Mouse (Mus musculus) gonadal fat pad, adult 2 months (tissue): ENCODE data around the gene Cldn12. TPM values are rescaled to one million over a fixed set of nuclear protein-coding genes. Genes with fewer than 3 reads are reported as not detected.
A peak's percentile ranks its signal among the peaks of the same experiment; 100 is the strongest.

ENCODE experiments used
- DNase-seq: peaks from one replicate; pipeline ENCODE4 v3.0.0-alpha.2; 2012; ENCODE audit warnings: low read depth
- polyA plus RNA-seq: library from polyadenylated mRNA; depleted of rRNA; stranded (reverse); fragments of >200 nt; gene quantifications from 2 replicates; pipeline ENCODE4 v1.2.3, GENCODE M21; 2012; rRNA removed

Gene Cldn12
- 21.3 and 25.9 TPM in 2 replicates for polyA plus RNA-seq

DNA sequence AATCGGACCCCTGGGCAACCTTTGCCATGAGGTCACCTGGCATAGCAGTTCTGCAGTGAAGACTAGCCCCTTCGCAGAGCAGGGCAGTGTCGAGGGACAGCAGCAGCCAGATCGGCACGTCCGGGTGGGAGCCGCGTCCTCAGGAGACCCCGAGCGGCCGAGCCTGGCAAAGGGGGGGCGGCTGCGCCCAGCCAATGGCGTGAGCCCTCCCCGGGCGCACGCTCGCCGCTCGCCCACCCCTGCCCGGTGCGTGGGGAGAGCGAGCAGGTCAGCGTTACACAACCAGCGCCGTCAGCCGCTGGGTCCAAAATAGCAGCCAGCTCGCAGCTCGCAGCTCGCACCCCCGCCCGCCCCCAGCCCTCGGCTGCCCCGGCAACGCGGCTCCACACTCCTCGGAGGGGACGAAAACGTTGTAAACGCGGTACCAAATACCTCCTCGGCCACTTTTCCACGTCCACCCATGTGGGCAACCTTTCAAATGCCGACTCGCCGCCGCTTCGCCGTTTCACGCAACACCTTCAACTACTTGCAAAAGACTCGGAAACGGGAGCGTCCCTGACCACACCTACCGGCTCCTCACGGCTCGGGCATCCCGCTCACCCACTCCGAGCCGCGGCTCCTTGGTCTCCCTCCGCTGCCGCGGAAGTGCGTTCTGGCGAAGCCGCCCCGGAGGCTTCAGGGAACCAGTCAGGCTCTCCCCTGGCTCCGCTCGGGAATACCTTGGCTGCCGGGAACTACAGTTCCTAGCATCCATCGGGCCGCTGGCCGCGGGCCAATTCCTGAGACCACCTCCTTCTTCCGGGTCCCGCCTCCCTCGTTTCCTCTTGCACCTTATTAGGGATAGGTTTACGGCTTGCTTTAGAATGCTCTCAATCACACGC lies at the start of gene Cldn12:
TSS of gene Cldn12 (minus strand) at position 763 of the 881 bp plus-strand sequence.
- DNase-seq: peak; percentile 70

DNA sequence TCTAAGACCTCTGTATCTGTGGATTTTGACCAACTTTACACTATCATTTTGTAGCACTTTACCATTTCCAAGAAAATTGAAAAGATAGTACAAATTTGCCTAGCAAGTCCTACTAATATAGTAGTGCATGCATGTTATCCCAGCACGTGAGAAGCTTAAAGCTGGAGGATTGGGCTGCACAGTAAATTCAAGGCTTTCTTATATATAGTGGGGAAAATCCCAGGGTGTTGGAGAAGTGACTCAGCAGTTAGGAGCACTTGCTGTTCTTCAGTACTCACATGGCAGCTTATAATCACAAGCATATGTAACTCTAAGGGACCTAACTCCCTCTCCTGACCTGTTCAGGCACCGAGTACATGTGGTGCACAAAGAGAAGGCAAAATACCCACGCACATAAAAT lies 47.7 kb upstream of the Cldn12 start:
- no peak for DNase-seq

DNA sequence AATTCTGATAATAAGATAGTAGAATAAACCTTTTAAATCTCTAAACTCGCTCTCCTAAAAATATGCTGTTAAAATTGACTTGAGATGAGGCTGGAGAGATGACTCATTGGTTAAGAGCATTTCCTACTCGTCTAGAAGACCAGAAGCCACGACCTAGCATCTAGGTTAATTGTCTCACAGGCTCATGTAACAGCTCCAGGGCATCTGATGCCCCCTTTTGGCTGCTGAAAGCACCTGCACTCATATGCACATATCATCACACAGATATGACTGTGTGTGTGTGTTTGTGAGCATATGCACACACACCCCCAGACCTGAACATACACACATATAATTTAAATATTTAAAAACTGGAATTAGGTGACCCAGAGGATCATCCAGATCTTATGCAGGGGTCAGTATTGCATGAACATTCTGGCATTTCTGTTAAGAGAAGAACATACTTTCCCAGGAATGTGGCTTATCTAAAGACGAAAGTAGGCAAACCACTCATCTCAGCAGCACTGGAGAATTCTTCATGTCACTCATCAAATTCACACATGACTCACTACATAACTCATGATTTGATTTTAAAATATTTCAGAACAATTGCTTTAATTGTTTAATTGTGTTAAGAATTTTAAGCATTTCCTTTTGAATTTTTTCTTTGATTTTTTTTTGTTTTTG lies 46.4 kb upstream of the Cldn12 start:
- DNase-seq: no peak

DNA sequence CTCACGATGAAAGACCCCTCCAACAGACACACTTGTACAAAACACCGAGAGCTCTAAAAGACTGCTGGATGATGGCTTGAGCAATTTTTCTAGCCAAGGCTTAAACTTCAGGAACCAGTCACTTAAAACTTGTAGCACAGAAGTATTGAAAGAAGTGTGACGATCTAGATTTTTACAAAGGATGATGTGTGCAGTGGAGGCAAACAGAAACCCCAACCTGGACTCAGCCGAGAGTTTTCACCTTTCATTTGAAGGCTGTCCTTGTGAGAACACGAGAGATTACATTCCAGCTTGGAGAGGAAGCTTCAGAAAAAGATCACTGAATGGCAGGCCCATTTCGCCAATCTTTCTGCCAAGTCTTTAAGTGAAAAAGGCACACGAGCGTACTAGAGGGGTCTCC lies 45.0 kb upstream of the Cldn12 start:
- no peak for DNase-seq

DNA sequence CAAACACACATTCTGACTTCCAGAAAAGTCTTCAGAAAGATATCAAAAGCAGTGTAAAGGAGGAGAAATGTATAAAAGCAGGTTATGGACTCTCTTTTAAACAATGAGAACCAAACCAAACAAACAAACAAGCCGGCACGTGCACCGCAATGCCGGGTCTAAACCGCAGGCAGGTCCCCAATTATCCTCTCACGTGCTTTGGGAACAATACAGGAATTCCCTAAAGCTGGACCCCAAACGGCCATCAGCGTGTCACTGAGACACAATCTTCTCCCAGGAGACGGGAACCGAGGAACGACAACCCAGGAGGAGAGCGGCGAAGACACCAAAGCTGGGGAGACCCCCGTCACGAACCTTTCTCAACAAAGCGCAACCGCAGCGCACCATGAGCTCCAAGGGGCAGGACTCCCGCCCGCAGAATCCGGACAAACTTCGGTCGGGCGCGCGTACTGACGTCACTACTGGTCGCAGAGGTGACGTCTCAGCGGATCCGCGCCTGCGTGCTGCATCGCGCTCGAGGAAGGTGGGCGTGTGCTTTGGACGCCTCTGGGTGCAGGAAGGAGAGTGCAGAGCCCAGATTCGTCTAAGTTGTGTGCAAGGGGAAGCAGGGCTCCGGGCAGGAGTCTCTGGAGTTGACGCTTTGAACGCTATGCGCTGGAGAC lies 44.5 kb upstream of the Cldn12 start, which contains the start of gene Gtpbp10:
TSS of gene Gtpbp10 (minus strand) at position 460 of the 662 bp plus-strand sequence.
- peak; percentile 31 for DNase-seq

DNA sequence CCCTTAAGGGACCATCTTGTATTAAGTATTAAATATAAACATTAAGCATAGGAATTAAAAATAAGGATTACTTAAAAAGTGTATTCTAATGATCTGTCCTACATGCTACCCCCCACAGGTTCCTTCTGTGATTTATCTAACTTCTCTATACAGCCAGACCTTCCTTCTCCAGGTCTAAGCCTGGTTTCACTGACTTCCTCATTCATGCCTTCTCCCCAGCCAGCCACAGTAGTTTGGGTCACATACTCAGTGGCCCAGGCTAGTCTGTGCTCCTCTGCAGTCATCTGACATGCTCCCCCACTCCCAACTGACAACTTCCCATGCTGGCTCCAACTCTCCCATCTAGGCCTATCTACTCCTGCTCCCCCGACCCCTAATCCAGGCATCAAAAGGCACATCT lies 36.4 kb upstream of the Cldn12 start:
- DNase-seq: no peak

DNA sequence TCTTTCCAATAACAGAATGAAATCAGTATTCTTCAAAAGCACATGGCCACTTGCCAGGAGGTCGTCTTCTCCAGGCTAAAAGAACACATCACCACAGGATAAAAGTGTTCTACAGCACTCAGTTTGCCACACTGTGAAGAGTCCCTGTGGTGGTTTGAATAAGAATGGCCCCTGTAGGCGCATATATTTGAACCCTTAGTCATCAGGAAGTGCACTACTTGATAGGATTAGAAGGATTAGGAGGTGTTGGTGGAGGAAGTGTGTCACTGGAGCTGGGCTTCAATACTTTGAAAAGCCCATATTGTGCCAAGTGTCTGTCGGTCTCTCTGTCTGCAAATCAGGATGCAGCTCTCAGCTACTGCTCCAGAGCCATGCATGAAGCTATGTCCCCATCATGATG lies 25.6 kb upstream of the Cldn12 start:
- DNase-seq: no peak

DNA sequence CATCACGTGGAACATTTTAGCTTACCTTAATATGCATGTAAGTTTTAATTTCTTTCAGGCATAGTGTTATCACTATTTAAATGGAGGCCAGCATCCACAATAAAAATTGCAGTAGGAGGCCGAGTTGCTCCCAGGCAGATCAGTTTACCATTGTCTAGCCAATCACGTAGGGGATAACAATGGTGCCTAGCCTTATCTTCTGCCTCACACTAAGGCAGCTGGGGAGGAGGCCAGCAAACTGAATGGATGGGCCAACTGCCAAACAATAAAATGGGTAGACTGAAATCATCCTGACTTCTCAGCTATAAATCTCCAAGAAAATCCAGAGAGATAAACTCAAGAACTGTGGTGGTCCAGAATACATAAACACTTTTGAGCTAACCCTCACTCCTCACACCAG lies 25.0 kb upstream of the Cldn12 start:
- DNase-seq: no peak

DNA sequence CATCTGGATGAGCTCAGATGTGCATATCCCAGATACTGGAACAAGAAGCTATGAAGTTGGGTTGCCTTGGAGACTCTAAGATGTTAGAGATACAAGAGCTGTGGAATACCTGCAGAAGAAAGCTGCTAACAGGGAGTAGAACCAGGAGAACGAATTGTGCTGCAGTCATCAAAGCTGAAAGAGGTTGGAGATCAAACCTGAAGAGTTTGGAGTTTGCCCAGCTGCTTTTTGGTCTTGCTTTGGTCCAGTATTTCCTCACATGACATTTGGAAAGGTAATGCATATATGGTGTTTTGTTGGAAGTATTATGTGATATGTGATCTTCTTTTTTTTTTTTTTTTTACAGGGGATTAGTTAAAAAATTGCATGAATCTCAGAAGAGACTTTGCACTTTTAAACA lies 21.4 kb upstream of the Cldn12 start:
- no peak for DNase-seq

DNA sequence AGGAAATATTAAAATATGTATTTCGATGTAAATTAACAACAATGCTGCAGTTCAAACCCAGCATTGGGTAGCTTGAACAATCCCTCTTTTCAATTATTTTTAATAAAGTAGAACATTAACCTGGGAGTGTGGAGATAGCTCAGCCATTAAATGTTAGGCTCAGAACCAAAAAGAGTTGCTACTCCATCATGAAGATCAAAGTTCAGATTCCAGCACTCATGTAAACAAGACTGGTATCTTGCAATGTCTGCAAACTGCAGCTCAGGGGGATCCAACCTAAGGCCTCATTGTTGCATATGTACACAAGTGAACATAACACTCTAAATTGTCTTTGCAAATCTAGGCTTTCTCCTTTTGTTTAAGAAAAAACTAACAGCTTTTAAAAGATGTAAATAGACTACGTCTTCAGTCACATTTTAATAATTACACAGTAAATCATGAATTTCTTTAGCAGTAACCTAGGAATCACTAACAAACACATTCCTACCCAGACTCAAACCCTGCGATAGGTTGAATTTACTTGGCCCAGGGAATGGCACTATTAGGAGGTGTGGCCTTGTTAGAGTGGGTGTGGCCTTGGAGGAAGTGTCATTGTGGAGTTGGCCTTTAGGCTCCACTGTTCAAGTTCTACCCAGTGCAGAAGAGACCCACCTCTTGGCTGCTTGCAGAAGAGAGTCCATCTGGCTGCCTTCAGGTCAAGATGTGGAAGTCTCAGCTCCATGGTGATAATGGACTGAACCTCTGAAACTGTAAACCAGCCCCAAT lies 19.1 kb upstream of the Cldn12 start:
- DNase-seq: no peak

DNA sequence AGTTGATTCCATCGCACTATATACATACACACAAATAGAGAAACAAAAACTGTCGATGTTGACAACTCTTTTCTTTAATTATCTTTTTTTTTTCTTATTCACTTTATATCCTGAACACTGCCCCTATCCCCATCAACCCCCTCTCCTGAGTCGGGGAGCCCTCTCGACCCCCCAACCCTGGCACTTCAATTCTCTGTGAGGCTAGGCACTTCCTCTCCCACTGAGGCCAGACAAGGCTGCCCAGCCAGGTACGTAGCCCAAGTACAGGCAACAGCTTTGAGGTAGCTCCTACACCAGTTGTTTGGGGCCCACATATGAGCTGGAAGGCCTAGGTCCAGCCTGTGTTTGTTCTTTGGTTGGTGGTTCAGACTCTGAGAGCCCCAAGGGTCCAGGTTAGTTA lies 653 bp upstream of the Cldn12 start:
- no peak for DNase-seq

DNA sequence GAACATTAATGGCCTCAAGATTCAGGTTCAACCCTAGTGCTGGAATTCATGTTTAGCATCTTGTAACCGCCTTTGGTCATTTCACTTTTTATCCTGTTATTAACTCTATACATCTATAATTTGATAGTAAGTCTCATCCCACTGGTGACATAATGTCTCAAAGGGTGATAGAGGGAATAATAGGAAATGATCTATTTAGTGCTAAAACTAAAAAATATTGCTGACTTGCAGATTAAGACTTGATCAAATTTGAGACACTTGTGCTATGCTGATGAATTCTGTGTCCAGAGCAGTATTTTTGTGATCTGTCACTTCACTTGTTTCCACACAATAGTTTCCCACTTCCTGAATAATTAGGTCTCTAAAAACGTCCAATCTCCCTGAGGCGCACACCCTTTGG lies 3.4 kb downstream of the Cldn12 start:
- no peak for DNase-seq

DNA sequence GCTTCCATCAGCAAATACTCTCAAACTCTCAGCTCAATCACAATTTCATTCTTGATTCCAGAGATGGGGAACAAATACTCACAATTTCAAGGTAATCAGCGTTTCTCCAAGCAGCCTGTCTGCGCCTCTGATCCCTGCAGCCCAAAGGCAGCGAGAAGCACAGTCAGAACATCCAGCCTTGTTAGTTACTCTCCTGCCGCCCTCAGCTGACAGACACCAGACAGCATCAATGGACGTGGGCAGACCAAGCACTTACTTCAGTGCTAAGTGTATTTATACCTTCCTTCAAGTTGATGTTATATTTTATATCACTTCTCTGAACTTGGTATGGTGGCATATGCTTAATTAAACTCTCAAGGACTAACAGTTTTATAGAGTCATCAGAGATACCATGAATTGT lies 3.8 kb downstream of the Cldn12 start:
- DNase-seq: no peak

DNA sequence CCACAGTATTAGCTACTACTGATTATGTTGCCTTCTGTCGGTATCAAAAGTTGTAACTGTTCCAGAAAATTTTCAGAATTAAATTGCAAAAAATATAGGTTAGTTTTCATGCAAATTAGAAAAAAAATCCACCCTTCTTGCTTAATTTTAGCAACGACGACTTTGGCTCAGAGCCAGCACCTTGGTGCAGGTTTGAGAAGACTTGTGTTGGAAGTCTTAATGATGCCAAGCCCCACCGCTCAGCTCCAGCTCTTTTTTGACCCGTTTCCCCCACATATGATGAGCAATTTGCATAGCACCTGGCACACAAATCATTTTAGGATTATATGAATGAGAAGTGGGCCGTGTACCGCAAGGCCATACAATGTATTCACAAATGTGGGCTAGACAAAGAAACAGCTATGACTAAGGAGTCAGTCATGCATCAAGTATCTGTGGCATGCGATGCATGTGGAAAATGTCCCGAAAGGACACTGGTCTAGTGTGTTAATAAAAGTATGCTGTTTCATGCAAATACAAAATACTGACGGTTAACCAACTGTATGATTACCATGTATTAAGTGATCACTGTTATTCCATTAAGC lies 4.4 kb downstream of the Cldn12 start:
- no peak for DNase-seq

DNA sequence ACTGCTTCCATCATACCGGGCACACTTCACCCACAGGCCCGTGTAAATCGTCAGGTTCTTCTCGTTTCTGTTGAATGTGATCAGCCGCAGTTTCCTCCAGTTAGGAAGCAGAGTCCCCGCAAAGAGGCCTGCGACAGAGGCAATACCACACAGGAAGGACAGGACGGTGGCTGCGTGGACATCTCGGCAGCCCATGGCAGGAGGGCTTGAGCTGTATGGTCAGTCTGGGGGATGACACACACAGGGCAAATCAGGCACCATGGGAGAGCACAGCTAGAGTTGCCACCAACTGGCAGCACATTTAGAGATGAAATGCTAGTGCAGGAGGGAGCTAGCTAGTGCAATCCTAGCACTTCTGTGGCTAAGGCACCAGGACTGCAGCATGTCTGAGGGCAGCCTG lies 6.5 kb downstream of the Cldn12 start:
- DNase-seq: no peak

DNA sequence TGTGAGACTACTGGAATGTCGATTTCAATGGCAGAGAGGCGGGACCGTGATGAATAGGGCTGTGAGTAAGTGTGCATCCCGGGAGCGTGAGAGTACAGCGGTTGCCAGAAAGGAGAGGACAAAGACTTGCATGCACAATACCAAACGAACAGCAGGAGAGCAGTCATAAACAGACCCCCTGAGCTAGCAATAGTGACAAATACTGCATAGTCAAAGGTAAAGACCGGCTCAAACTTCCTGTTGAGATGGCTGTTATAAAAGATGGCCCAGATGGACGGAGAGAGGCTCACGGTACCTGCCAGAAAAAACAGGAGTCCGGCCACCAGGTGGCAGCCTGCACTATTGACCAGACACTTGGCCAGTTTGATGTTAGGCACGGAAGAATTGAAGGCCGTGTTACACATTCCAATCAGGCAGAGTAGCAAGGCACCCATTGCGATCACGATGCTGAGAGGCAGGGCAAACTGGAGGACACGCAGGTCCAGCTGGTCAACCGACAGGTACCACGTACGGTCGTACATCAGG lies 7.0 kb downstream of the Cldn12 start:
- DNase-seq: no peak

DNA sequence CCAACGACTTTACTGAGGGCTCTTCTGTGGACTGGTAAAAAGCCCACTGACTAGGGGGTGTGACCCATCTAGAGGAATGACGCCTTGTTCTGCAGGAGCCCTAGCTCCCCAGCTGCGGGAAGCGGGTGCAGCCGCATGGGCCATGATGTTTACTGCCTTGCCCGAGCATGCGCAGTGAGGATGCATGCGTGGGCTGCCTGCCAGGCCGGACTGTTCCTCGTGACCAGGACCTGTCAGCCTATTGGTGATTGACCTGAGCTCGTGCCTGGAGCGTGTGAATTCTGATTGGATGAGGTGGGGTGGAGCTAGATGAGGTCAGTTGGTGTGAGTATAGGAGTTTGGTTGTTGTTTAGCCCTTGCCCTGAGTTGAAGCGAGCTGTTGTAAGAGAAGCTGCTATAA lies 10.3 kb downstream of the Cldn12 start:
- DNase-seq: no peak

DNA sequence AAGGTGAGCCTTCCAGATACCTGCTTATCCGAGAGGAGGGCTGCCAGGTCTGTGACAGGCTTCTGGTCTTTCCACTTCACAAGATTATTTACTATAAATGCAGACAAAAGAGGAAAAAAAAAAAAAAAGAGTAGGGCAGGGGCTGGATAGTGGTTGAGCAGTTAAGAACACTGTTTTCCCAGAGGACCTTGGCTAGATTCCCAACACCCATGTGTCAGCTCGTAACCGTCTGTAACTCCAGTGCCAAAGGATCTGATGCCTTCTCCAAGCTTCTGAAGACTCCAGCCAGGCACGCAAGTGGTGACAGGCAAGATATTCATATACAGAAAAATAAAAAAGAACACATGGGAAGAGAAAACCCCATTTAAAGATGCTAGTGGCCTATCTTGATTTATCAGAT lies 11.4 kb downstream of the Cldn12 start:
- DNase-seq: peak; percentile 61

DNA sequence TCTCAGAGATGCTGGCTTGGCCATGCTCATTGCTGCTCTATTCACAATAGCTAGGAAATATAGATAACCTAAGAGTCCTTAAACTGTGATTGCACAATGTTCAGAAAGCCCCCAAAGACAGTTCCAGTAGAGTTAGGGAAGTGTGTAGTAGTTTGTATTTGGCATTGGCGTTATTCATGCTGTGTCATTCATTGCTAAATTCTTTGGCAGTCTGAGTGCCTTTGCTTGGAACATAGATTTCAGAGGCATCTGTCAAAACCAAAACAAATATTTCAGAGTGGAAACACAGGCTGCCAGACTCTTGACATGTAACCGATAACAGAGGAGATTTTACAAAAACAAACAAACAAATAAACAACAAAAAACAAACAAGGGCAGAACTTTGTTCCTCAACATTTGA lies 13.2 kb downstream of the Cldn12 start:
- no peak for DNase-seq

DNA sequence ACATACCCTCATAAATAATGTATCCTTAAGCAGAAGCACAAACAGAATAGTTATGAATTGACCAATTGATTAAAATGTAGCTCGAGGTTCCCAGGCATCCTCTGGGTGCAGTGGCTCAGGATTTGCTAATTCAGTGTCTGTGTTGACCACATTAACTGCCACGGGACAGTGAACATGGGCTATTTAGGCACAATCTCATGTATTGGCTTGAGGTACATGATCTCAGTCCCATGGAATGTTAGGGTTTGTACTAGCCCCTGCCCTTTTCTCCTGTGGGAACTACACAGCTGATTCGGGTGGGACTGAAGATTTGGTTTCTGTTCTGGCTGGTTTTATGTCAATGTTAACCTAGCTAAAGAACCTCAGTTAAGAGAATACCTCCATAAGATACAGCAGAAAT lies 18.4 kb downstream of the Cldn12 start:
- DNase-seq: no peak

DNA sequence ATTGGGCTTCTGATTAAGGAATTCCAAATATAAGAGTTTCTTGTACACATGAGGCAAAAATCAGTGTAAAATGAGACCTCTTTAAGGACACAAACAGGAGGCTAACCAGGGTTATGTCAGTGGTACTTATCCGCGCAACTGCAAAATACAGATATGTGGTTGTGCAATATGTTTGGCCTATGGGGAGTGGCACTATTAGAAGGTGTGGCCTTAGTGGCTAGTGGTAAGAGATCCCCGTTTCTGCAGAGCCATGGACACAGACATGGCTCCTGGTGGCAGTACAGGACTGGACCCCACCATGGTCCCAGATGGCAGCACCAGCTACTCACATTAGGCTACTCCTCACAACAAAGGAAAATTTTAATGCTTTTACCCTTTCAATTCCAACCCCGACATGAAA lies 19.7 kb downstream of the Cldn12 start:
- no peak for DNase-seq
